Mouse (Mus musculus) cerebellum, adult 8-10 months (tissue): ENCODE data around the gene Hdac8.

Experiments used
- DNase-seq: peaks from one replicate; pipeline ENCODE4 v3.0.0; 2022

The Hdac8 gene

DNA sequence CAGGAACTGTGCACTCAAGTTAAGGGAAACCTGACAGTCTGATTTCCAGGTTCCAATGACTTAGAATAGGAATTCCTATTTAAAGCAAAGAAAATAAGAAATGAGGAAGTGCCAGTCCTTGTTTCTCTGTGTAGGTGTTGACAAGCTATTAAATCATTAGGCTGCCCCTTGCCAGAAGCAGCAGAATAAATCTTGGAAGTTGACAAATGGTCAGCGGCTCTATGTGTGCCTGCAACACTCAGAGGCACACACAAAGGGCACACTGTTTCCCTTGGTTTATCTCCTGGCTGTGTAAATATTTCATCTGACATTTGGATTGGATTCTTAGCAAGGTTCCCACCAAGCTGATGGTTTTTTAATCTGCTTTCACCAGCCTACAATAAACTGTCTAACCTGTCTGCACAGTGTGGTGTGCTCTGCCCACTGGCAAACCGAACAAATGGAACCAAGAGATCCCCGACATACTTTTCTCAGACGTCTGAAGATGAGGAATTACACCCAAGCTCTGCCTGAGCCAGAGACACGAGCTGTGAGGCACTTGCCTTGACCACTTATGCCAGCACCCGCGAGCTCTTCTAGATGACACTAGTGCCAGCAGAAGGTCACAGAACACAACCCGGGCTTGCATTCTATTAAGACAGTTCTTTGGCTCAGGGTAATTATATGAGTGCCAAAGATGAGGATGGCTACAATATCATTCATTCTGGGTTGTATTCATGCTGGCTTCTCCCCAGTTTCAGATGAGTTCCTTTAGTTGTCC lies 165.6 kb downstream of the Hdac8 start:
- no peak for DNase-seq

DNA sequence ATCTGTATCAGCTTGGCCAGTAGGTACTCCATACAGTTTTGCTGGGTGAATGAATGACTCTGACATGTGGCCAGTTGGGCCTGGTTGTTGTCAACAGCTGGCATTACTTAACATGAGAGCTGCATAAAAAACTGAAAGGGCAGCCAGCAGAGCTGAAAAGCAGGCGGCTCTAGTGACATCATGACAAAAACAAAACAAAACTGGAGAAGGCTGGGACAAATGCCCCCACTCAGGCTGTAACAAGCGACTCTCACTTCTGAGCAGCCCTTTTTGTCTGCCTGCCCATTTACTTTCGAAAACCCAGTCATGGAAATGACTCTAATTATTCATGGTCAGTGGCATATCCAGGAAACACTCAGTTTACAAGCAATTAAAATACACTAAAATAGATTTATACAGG lies 185.5 kb downstream of the Hdac8 start:
- DNase-seq: no peak

DNA sequence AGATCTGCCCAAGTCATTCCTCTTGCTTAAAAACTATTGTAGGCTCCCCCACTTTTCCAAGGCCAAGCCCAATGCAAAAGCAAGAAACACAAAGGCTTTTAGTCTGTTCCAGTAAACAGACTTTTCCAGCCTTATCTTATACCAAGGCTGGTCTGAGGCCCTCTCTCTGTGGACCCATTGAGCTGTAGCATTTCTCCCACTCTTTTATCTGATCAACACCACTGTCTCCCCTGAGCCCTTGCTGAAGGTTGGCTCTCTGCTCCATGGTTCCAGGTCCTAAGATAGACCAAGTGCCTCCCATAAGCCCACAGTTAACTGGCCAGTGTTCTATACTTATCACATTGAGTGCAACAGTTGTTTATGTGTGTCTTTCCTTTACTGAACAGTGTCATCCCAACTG lies 185.9 kb downstream of the Hdac8 start:
- no peak for DNase-seq

DNA sequence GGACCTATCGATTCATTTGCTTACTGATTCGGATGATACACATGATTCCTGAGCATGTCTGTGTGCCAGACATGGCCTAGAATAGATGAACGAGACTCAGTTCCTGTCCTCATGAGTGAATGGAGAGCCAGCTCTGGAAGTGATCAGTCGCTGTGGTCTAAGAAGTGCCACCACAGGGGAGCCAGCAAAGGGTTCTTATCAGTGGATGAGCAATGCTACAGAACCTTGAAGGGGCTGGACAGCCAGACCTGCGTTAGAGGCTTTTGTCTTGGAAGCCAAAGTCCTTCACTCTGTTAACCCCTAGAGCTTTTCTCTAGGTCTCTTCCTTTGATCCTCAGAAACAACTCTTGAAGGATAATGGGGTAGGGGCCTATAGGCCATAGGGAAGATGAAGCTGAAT lies 186.4 kb downstream of the Hdac8 start:
- DNase-seq: no peak

DNA sequence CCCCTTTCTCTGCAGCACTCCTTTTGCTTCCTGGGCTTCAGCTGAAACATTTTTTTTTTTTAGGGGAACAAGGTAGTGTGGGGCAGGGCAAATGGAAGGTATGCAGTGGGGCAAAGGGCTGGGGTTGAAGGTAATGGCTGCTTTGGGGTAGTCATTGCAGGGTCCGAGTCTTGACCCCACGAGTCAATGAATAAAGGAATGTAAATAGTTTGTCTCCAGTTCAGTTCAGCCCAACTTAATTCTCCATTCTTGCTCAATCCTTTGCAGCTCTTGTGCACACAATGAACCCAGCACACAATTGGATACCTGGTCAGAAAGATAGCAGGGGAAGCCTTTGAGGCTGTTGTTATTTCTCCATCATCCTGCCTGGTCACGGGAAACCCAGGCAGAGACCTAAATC lies 194.0 kb downstream of the Hdac8 start:
- DNase-seq: no peak

DNA sequence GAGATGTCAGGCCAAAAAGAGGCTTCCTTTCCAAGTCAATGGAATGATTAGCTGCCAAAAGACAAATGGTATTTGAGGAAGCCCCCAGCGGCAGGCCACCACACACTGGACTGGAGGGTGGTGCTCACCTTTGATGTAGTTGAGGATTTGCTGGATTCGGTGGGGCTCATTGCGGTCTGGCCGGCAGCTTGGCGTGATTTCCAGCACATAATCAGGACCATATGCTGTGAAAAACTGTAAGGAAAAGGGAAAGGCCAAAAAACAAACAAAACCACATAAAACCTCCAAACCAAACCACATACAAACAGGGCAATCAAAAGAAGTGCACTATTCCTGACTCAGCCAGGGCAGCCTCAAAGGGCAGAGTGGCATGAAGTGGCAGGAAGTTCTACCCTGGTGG lies 197.6 kb downstream of the Hdac8 start:
- no peak for DNase-seq

DNA sequence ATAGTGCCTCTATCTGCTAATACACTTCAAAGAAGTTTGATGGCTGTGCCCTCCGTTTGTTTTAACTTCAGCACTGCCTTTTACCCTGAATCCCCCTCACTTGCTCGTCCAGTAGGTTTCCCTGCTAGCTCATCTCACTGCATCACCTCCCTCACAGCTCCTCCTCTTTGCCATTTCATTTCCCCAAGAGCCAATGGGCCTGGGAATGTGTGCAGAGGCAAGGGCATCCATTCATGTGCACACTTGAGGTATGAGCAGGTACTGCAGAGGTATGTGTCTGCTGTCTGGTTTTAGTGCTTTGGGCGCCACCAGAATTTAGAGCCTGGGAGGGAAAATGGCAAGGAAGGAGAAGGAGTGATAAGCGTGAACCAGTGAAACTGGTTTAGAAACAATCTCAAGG lies 199.4 kb downstream of the Hdac8 start:
- no peak for DNase-seq

DNA sequence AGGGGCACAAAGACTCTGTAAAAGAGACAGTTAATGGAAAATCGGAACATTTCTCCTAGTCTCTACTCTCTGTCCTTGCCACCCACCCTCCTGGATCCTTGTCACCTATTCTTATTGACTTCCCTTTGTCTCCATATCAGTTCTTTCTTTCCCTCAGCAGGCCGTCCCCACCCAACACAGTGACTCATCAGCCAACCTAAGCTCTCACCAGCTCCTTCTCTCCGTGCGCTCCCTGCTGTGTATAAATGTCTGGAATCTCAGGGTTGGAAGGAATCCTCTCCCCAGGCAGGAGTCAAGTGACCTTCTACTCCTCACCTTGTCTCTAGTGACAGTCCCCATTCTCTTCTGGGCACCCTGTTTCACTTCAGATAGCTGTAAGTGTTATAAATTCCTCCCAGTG lies 200.2 kb downstream of the Hdac8 start:
- no peak for DNase-seq

DNA sequence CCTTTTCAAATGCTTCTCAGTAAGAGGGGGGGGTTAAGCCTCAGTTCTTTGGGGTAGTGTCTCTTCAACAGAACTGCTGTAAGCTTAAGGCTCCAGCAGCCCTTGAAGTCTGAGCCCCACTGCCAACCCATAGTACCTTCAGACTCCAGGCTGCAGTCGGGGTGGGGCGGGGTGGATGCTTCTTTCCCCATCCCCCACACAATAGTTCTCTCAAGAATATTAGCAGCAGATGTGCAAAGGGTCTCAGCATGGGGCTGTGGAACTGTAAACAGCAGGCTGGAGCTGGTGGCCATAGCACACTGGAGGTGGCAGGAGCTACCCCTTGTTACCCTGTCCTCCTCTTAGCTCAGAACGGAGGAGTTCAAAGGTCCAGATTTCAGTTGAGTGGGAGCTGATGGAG lies 202.7 kb downstream of the Hdac8 start:
- no peak for DNase-seq

DNA sequence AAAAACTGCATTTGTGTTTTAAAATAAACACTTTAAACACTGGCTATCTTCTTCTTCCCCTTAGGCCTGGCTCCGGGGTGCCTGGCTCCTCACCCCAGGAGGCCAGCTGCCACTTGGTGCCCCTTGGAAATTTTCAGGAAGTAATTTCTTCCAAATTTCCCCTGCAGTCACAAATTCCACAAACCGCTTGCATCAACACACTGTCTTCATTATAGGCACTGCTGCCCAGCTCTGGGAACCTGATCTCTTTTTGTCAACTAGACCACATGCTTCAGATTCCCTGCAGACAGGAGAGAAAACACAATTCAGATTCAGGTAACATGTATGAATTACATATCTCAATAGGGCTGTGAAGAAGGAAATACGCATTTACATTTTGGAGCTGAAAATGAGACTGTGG lies 220.3 kb downstream of the Hdac8 start:
- no peak for DNase-seq

DNA sequence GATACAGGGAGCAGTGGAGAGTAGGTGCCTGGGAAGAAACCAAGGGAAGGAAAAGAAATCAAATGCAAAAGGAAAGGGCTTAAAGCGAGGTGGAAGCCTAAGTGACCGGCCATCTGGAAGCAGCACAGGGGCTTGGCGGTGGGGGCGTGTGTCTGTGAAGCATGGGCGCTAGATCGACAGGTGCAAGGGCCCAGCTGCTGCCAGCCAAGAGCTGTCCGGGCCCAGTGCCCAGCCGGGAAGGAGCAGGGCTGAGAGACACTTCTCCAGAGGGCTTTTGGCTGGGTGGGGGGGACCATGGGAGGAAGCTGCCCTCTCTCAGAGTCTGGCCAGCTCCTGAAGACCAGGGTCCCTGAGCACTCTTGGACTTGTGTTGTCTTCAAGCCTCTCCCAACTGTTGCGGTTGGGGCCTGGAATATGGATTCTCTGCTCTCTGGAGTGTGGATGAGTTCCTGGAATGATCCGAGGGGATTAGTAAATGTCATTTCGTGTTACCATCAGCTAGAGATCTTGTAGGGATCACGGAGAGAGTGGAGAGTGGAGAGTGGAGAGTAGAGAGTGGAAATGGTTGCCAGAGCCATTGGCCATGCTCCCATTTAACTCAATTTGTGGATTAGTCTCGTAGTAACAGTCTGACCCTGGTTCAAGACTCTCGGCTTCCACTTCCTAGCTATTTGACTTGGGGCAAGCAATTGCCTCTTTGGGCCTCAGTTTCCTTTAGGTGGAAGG lies 242.4 kb downstream of the Hdac8 start:
- DNase-seq: no peak

DNA sequence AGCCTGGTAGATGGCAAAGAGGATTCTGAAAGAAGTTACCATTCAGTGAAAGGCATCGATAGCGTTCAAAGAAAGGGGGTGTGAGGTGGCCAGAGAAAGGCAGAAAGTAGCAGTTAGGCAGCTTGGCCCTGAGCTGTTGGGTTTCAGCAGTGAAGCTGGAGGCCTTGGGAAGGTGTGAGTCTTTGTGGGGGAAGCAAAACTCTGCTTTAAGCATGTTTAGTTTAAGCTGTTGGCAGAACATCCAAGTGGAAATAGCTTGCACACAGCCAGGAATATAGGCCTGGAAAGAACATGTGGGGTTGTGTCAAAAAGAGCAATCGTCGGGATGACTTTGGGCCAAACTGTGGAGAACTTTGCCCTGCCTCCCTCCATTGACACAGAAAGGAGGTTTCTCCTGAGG lies 245.4 kb downstream of the Hdac8 start:
- no peak for DNase-seq

DNA sequence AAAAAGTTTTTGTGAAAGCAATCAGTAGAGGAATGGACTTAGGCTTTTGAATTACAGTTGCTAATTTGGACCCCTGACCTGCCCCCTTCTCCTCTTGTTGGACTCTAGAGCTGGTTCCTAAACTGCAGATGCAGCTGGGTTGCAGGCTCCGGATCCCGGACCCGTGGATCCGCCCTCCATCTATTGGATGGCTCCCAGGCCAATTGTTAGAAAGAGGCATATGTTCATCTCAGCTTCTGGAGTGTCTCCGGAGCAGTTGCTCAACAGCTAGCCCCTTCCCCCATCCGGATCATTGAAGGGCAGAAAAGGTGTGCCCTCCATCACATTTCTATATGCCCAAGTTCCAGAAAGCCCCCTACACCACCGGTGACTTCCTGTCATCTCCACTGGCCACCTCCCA lies 251.3 kb downstream of the Hdac8 start:
- DNase-seq: peak; percentile 39

DNA sequence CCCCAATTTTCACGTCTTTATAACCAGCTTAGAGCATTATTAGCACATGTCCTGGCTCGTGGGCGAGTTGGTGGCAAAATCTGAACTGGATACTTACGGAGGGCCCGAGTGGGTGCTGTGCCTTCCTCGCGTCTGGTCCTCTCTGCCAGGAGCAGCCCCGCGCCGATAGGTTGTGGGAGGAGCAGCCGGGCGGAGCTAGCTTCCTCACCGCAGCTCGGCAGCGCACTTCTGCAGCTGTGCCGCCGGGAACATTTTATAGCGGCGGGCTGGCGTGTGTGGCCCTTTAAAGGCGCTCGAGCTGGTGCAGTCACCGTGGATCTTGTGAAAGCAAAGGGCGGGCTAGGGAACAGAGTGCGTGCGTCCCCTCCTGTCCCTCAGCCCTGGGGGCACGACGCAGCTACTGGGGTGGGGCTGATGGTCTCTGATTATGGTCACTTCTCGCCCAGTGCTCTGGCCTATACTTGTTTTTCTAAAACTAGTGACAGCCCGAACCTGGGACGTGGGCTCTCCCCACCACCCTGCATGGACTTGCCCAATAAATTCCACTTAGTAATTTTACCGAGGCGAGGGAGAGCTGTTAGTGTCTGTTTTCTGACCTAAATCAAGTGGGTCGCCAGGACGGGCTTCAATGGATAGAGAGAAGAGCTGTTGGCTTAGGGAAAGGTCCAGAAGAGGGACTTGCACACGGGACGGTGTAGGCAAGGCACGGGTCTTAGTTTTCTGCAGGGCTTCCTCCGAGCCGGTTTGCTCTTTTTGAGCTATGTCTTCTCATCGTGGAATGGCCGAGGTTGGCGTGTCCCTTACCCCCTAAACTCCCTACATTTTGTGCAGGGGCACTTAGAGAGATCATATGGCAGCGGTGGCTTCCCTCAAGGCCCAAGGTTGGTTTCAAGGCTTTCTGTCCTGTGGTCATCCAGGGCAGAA lies 253.0 kb downstream of the Hdac8 start, which contains the start of gene Cited1:
TSS of gene Cited1 (minus strand) at position 245 of the 924 bp plus-strand sequence.
- peak; percentile 45 for DNase-seq

DNA sequence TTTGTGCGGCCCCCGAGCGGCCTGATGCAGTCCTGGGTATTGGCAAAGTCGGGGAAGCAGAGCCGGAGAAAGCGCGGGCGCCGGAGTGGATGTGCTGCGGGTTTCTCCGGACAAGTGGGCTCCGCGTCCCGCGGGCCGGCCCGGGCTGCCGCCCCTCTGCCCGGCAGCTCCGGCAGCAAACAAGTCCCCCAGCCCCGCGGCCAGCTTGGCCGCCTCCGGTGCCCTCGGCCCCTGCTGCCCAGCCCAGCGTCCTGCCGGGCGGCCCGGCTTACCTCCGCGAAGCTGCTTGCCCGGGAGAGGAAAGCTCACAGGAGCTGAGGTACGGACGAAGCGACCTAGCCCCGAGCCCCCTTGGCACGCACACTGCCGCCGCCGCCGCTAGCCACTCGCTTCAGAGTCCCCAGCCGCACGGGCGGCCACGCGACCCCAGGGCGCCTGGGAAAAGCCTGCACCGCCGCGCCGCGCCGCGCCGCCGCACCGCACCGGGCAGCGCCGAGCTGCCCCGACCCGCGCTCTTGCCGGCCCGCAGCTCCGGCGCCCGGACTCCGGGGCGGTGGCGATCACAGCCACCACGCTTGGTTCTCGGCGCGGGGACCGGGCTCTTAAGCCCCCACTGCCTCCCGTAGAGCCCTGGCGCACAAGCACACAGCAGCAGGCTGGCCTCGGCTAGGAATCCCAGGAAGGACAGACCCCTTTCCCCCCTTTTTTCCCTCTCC lies 253.8 kb downstream of the Hdac8 start:
- DNase-seq: peak; percentile 6

DNA sequence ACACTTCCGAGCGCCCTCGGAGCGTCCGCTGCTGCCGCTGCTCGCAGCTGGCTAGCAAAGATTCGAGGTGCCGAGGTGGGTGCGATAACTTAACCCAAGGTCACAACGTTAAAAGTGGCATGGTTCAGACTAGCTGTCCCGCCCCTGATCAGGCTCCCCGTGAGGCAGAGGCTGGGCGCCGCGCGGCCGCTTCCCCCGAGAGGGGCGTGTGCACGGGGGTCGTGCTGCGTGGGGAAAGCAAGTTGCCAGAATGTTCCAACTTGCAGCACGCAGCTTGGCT lies 254.3 kb downstream of the Hdac8 start:
- DNase-seq: no peak

DNA sequence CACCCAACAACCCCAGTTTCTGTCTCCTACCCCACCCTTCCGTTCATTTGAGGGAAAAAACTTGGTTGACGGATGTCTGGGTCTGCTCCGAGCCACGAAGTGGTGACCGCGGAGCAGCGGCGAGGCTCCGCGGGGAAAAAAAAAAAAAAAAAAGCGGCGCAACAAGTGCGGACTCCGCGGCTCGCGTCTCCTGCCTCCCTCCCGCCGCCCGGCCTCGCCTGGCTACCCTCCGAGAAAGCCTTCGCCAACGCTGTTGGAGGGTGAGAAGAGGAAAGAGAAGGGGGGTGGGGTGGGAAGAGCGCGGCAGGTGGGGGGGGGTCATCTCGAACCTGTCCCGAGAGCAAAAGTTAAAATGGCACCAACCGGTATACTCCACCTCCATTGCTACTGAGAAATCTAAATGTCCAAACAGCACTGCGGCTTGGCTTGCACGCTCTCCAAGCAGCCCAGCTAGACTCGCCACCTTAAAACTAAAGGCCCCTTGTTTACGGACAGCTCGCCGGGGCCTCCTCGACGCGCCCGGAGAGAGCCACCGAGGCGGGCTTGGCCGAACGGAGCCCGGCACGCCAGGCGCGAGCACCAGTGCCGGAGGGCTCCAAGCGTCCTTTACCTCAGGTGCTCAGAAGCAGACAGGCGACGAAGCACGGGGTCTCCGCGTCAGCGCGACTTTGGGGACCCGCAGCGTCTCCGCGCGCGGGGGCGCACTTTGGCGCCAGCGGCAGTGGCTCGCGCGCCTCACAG lies 254.8 kb downstream of the Hdac8 start:
- DNase-seq: peak; percentile 5

DNA sequence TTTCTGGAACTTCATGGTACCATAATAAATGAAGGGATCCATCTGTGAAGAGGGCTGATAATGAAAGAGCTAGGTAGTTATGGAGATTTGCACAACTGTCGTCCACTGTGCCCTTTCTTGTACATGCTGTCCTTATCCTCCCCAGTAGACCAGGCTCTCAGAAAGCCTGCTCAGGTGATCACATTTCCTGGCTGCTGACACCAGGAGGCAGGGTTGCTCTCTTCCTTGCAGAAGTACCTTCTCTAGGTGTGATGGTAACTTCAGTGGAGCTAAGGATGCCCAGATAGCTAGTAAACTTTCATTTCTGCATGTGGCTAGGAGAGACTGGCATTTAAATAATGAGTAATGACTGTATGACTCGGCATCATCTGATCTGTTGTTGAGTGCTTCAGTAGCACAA lies 260.8 kb downstream of the Hdac8 start:
- DNase-seq: no peak
